Mouse (Mus musculus): ENCODE results near the gene Xkrx. TPM values are rescaled to one million over a fixed set of nuclear protein-coding genes. Genes with fewer than 3 reads are reported as not detected.

The Xkrx gene
- 2.7 TPM for polyA plus RNA-seq (2017; shearing (Covaris generic))

GRCm38 (mm10) chrX:134162043-134162720, at the start of gene Xkrx:
Gene Xkrx, minus strand, starts transcription at chrX:134162076.

GRCm38 (mm10) chrX:134187201-134187600, 25.3 kb upstream of the Xkrx start, which contains the start of gene Arl13a:
Gene Arl13a, plus strand, starts transcription at chrX:134187501.

Other genes starting within 250 kb of the Xkrx start
- 0.78 TPM for gene Sytl4, start 180.3 kb downstream of the Xkrx start, polyA plus RNA-seq (2017; shearing (Covaris generic))
- 56.8 TPM for gene Cstf2, start 102.9 kb downstream of the Xkrx start, polyA plus RNA-seq (2017; shearing (Covaris generic))
- not detected for gene Arl13a, start 25.4 kb upstream of the Xkrx start, polyA plus RNA-seq (2017; shearing (Covaris generic))
- gene Nox1, start 59.9 kb upstream of the Xkrx start, polyA plus RNA-seq (2017; shearing (Covaris generic)): 1.8 TPM
- gene Trmt2b, start 114.9 kb upstream of the Xkrx start, polyA plus RNA-seq (2017; shearing (Covaris generic)): 35.9 TPM
- gene Tmem35a, start 133.1 kb upstream of the Xkrx start, polyA plus RNA-seq (2017; shearing (Covaris generic)): not detected
- 3.8 TPM for gene Cenpi, start 146.0 kb upstream of the Xkrx start, polyA plus RNA-seq (2017; shearing (Covaris generic))
- gene Drp2, start 242.5 kb upstream of the Xkrx start, polyA plus RNA-seq (2017; shearing (Covaris generic)): not detected

All from inflammation-experienced regulatory T-cells, adult 16 weeks (primary cell).